Mouse (Mus musculus) lung, postnatal 0 days (tissue): Measurements from ENCODE around the gene Car11. TPM values are rescaled to one million over a fixed set of nuclear protein-coding genes. Genes with fewer than 3 reads are reported as not detected.

ENCODE experiments used
- ATAC-seq: fragments of 200-750 bp; cut with Nextera tagmentation; 2 replicates; pipeline ENCODE4 v1.8.0; 2017; ENCODE audit warnings: moderate library complexity
- DNase-seq: peaks from one replicate; pipeline ENCODE4 v3.0.0-alpha.2; 2016; ENCODE audit warnings: low spot score
- H3K27ac ChIP-seq: fragments of 300-500 bp; sonication (generic); 2 replicates; pipeline ENCODE4 v1.5.1; 2014; ENCODE audit warnings: antibody characterized with exemption, mild to moderate bottlenecking, low read length, mixed read lengths
- H3K27me3 ChIP-seq: fragments of 300-500 bp; sonication (generic); replicated peaks from 2 replicates; pipeline ENCODE4 v1.6.1; 2014; ENCODE audit warnings: low read length, mixed read lengths; ENCODE audit not compliant: insufficient read depth
- H3K36me3 ChIP-seq: fragments of 300-500 bp; sonication (generic); 2 replicates; pipeline ENCODE4 v1.6.1; 2014; ENCODE audit warnings: low read length, mixed read lengths; ENCODE audit not compliant: insufficient read depth
- H3K4me1 ChIP-seq: fragments of 300-500 bp; sonication (generic); 2 replicates; pipeline ENCODE4 v1.6.1; 2014; ENCODE audit warnings: antibody characterized with exemption, low read depth, low read length, mixed read lengths; ENCODE audit not compliant: insufficient read depth
- H3K4me2 ChIP-seq: fragments of 300-500 bp; sonication (generic); replicated peaks from 2 replicates; pipeline ENCODE4 v1.6.1; 2014; ENCODE audit warnings: low read depth, mild to moderate bottlenecking, low read length, moderate library complexity, mixed read lengths
- H3K4me3 ChIP-seq: fragments of 300-500 bp; sonication (generic); 2 replicates; pipeline ENCODE4 v1.5.1; 2014; ENCODE audit warnings: low read depth, low read length
- H3K9ac ChIP-seq: fragments of 300-500 bp; sonication (generic); replicated peaks from 2 replicates; pipeline ENCODE4 v1.6.1; 2014; ENCODE audit warnings: low read depth, mild to moderate bottlenecking
- H3K9me3 ChIP-seq: fragments of 300-500 bp; sonication (generic); 2 replicates; pipeline ENCODE4 v1.6.1; 2016; ENCODE audit warnings: low read length, mixed read lengths
- CTCF ChIP-seq: IDR thresholded peaks from 2 replicates; pipeline ENCODE4 v1.5.1; 2016; ENCODE audit warnings: antibody characterized with exemption, mild to moderate bottlenecking
- EP300 ChIP-seq: IDR thresholded peaks from 2 replicates; pipeline ENCODE4 v1.6.1; 2016; ENCODE audit warnings: antibody characterized with exemption, mild to moderate bottlenecking, control low read depth
- WGBS: fragments of 180-500 bp; shearing (Covaris S2); extraction: QIAGEN DNeasy Blood & Tissue Kit; methylation state at CpG from one replicate; pipeline ENCODE4 v1.1.7; 2014; 5-methylcytosine and 5-hydroxymethylcytosine counted together
- polyA plus RNA-seq: library from polyadenylated mRNA; unstranded; fragments of >200 nt; fragmentation: Nextera tagmentation; extraction: Ambion mirVana; gene quantifications from 2 replicates; pipeline ENCODE4 v1.2.1, GENCODE M21; 2015

Gene Car11
- polyA plus RNA-seq, 1 experiment from 2014 or later, result 1.5 TPM

DNA sequence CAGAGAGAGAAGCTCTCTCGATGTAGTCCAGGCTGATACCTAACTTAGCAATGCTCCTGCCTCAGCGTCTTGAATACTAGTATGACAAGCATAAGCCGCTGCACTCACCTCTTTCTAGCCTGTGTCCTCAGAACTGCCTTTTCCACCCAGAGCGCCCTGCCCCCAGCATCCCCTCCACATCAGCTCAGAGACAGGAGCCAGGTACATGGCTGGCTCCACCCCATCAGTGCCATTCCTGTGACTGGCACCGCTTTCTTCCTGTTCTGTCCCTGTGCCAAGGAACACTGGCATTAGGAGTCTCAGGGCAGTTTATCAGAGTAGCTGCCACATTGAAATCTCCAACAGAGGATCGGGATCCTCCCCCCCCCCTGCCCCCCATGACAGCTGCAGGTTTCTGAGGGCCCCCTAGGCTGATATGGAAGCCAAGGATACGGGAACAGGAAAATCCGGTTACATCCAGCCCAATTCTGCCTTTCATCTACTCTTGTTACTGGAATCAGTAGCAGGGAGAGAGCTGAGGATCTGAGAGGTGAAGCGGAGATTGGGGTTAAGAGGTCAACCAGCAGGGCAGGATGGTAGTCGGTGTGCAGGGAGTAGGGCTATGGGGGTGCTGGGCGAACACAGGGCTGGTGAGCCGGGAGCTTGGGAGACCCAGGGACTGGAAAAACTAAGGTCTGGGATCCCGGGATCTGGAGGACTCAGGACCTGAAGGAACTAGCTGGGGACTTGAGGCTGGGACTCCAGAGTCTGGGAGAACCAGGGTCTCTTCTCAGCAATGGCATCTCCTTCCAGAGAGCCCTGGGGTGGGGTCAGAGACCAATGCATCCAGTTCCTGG lies 34.1 kb upstream of the Car11 start:
- no peaks in the 10 kb centered on the region for H3K36me3 ChIP-seq
- no peaks in the 10 kb centered on the region for H3K9me3 ChIP-seq
- no peak overlapping the region for H3K4me2 ChIP-seq
- no peak overlapping the region for H3K4me3 ChIP-seq
- peaks cover 3% of the 10 kb centered on the region; the same call in 1 of the 2 replicates for H3K4me1 ChIP-seq
- no peak for ATAC-seq
- peak; percentile 24 for DNase-seq
- no peak overlapping the region for H3K27ac ChIP-seq
- H3K9ac ChIP-seq, result no peak overlapping the region
- TF ChIP-seq EP300 (no peak), CTCF (no peak)
- no peaks in the 10 kb centered on the region for H3K27me3 ChIP-seq
- WGBS, result 36% methylated on average over 13 of the region's 13 CpGs

DNA sequence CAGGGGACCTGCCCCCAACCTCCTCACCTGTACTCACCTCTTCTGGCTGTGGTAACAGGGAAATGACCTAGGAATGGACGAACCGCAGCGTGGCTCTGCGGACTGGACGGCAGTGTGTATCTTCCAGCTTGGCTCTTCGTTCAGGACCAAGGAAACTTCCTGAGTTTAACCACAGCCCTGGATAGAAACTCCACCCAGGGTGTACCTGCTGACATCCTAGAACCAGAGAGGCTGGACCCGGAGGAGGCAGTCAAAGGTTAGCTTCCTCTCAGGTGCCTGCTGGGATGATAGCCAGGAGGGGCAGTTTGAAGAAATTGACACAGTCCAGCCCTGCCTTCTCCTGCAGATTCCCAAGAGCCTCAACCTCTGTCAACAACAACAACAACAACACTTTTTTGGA lies 33.5 kb upstream of the Car11 start, which contains the start of gene Fut2:
Gene Fut2, minus strand, starts transcription at position 234 of the 400 bp plus-strand sequence.
- no peak for DNase-seq
- 75% methylated on average over 7 of the region's 7 CpGs for WGBS
- Histone ChIP-seq H3K4me3 (no peak within 1 kb of the TSS), H3K9ac (no peak within 1 kb of the TSS), H3K36me3 (no peaks in the 10 kb centered on the region), H3K9me3 (no peaks in the 10 kb centered on the region), H3K4me2 (no peak within 1 kb of the TSS), H3K4me1 (peaks cover 3% of the 10 kb centered on the region; the same call in 1 of the 2 replicates), H3K27me3 (no peaks in the 10 kb centered on the region), H3K27ac (no peak within 1 kb of the TSS)
- no peak for ATAC-seq
- TF ChIP-seq CTCF (no peak), EP300 (no peak)

DNA sequence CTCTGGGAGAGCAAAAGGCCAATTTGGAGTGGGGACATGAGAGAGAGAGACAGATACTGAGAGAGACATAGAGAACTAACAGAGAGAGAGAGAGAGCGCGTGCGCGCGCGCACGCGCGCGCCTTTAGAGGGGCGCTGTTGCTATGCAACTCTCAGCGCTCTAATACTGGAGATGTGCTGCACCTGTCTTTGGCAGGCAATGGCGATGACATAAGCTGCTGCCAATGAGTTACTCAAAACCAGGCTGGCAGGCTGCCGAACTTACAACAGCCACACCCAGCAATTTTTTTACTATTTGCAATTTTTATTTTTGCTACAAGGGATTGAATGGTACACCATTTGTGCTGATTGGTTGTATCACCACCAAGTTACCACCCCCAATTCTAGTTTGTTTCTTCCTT lies 31.9 kb upstream of the Car11 start:
- no peaks in the 10 kb centered on the region for H3K9me3 ChIP-seq
- H3K36me3 ChIP-seq, result no peaks in the 10 kb centered on the region
- no peak for ATAC-seq
- 68% methylated on average over 14 of the region's 14 CpGs for WGBS
- H3K27ac ChIP-seq, result no peak overlapping the region
- H3K4me3 ChIP-seq, result no peak overlapping the region
- H3K4me2 ChIP-seq, result no peak overlapping the region
- no peak for DNase-seq
- no peaks in the 10 kb centered on the region for H3K27me3 ChIP-seq
- no peak overlapping the region for H3K9ac ChIP-seq
- TF ChIP-seq CTCF (no peak), EP300 (no peak)
- H3K4me1 ChIP-seq, result peaks cover 3% of the 10 kb centered on the region; the same call in 1 of the 2 replicates

DNA sequence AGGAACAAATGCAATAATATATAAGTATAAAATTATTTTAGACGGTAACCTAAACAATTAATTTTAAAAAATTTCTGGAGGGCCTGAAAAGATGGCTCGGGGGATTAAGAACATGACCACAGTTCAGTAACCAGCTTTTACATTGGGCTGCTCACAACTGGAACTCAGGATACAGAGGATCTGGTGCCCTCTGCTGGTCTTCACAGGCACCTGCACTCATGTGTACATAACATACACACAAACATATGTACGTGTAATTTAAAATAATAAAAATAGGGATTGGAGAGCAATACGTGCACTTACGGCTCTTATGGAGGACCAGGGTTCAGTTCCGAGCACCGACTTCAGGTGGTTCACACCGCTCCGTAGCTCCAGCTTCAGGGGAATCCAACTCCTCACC lies 30.7 kb upstream of the Car11 start:
- Histone ChIP-seq H3K4me3 (no peak overlapping the region), H3K27ac (no peak overlapping the region), H3K4me2 (no peak overlapping the region), H3K36me3 (no peaks in the 10 kb centered on the region), H3K27me3 (no peaks in the 10 kb centered on the region), H3K9ac (no peak overlapping the region), H3K4me1 (peaks cover 3% of the 10 kb centered on the region; the same call in 1 of the 2 replicates), H3K9me3 (no peaks in the 10 kb centered on the region)
- TF ChIP-seq CTCF (peak; percentile 49), EP300 (no peak)
- ATAC-seq (no peak), DNase-seq (no peak)
- 97% methylated on average over 9 of the region's 9 CpGs for WGBS

- no peaks in the 10 kb centered on the region for H3K36me3 ChIP-seq
- H3K4me1 ChIP-seq, result peaks cover 11% of the 10 kb centered on the region; the same call in 1 of the 2 replicates
- H3K4me3 ChIP-seq, result no peak overlapping the region
- no peak overlapping the region for H3K27ac ChIP-seq
- no peak for ATAC-seq
- no peaks in the 10 kb centered on the region for H3K9me3 ChIP-seq
- H3K9ac ChIP-seq, result no peak overlapping the region
- no peak for DNase-seq
- 48% methylated on average over 7 of the region's 7 CpGs for WGBS
- TF ChIP-seq CTCF, result no peak
- TF ChIP-seq EP300, result no peak
- H3K4me2 ChIP-seq, result no peak overlapping the region
- H3K27me3 ChIP-seq, result no peaks in the 10 kb centered on the region
Observed at GRCm38 (mm10) chr7:45677627-45678295, 21.9 kb upstream of the Car11 start.

DNA sequence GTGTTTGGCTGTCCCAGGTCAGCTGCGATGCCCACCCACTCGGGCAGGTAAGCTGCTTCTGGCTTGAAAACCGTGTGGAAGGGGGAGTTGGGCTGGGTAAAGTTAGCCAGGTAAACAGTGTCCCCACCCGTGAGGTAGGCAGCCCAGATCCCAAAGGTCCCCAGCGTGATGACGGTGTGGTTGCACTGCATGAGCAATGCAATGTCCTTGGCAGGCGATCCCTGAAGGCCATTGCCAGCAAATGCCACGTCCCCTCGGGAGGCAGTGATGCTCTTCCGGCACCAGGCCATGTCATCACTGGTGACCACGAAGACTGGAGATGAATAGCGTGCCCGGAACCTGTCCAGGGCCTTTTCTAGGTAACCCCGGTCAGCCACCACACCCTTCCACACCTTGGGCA lies 21.1 kb upstream of the Car11 start:
- no peaks in the 10 kb centered on the region for H3K9me3 ChIP-seq
- H3K4me2 ChIP-seq, result no peak overlapping the region
- H3K4me1 ChIP-seq, result peaks cover 11% of the 10 kb centered on the region; the same call in 1 of the 2 replicates
- ATAC-seq (no peak), DNase-seq (no peak)
- TF ChIP-seq EP300, result no peak
- no peak for TF ChIP-seq CTCF
- H3K27ac ChIP-seq, result no peak overlapping the region
- 94% methylated on average over 14 of the region's 14 CpGs for WGBS
- no peak overlapping the region for H3K4me3 ChIP-seq
- no peaks in the 10 kb centered on the region for H3K36me3 ChIP-seq
- H3K27me3 ChIP-seq, result no peaks in the 10 kb centered on the region
- no peak overlapping the region for H3K9ac ChIP-seq
